Mouse (Mus musculus): ENCODE results near the gene Spcs2. TPM values are rescaled to one million over a fixed set of nuclear protein-coding genes. Genes with fewer than 3 reads are reported as not detected.

The Spcs2 gene
- polyA plus RNA-seq, 1 experiment from 2014 or later, result 165 TPM

DNA sequence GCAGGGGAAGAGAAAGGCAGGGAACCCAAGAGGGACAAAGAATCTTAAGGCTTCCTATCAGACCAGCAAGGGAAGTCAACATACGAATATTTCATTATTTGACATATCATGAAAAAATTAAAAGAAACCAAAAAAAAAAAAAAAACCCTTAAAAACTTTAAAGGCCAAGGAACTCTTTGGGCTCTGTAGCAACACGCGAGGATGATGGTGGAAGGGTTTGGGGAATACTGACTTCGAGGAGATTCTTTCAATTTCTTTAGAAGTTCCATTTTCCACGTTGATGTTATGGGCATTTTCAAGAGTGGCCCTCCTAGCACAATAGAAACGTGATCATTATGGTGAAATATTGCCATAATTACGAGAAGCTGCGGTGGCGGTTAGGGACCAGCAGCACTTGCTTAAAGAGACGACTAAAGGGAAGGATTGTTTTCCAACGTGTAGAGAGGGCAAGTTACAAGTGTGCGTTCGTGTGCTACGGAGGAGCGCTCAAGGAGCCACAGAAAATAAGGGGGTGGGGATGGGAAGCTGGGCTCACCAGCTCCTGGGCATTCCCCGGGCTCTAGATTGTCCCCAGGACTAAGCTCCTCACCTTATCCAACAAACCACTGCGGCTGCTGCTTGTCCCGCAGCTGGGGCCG lies 5.0 kb downstream of the Spcs2 start:
- WGBS (ENCODE audit: insufficient replicate concordance), result 1% methylated on average over 19 of the region's 19 CpGs
- Histone ChIP-seq H3K36me3 (replicated peaks; ENCODE audit: insufficient read depth, low read length) (peaks cover 9% of the 10 kb centered on the region), H3K4me2 (ENCODE audit: low read depth, low read length) (peak overlapping the region; percentile 72), H3K4me3 (ENCODE audit: low read depth, low read length) (peak overlapping the region; percentile 77), H3K27me3 (ENCODE audit: insufficient read depth, low read length) (no peaks in the 10 kb centered on the region), H3K9ac (replicated peaks) (peak overlapping the region; percentile 81), H3K27ac (ENCODE audit: low read depth) (peak overlapping the region; percentile 52), H3K9me3 (ENCODE audit: low read length) (no peaks in the 10 kb centered on the region), H3K4me1 (ENCODE audit: insufficient read depth) (peaks cover 23% of the 10 kb centered on the region)
- ATAC-seq (peak; percentile 24), DNase-seq (no peak)
- TF ChIP-seq CTCF (IDR thresholded peaks at IDR 0.05; ENCODE audit: low read depth) (no peak), EP300 (IDR thresholded peaks at IDR 0.05; ENCODE audit: low read depth) (no peak)

DNA sequence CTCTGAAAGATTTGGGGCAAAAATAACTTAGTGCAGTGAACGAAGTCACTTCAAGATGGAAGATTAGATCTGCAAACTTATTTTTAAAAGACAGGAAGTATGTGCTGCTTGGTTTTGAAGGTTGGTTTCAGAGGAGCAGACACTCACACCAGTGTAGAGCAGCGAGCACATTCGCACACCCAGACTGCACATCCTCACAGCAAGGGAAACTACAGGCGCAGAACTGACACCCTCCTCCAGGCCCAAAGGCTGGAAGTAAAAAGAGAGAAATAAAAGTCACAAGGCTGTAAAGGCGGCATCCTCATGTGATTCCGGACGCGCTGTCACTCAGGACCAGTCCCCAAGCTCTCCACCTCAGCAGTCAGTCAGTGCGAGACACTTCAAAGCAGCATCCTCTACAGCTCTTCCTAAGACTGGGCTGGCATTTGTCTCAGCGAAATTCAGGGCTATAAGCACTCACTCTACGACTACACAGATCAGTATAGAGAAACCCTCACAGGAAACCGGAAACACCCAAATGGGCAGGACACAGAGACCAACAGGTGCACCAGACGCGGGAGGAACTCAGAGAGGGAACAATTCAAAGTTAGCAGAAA lies 6.9 kb downstream of the Spcs2 start:
- Histone ChIP-seq H3K36me3 (replicated peaks; ENCODE audit: insufficient read depth, low read length) (peaks cover 18% of the 10 kb centered on the region), H3K4me3 (ENCODE audit: low read depth, low read length) (no peak overlapping the region), H3K9me3 (ENCODE audit: low read length) (no peaks in the 10 kb centered on the region), H3K27me3 (ENCODE audit: insufficient read depth, low read length) (no peaks in the 10 kb centered on the region), H3K4me2 (ENCODE audit: low read depth, low read length) (peak overlapping the region; percentile 51), H3K4me1 (ENCODE audit: insufficient read depth) (peaks cover 22% of the 10 kb centered on the region), H3K27ac (ENCODE audit: low read depth) (no peak overlapping the region), H3K9ac (replicated peaks) (peak overlapping the region; percentile 38; the same call in 1 of the 2 replicates)
- TF ChIP-seq CTCF (IDR thresholded peaks at IDR 0.05; ENCODE audit: low read depth) (no peak), EP300 (IDR thresholded peaks at IDR 0.05; ENCODE audit: low read depth) (no peak)
- DNase-seq (no peak), ATAC-seq (no peak)
- WGBS (ENCODE audit: insufficient replicate concordance), result 63% methylated on average over 14 of the region's 14 CpGs

DNA sequence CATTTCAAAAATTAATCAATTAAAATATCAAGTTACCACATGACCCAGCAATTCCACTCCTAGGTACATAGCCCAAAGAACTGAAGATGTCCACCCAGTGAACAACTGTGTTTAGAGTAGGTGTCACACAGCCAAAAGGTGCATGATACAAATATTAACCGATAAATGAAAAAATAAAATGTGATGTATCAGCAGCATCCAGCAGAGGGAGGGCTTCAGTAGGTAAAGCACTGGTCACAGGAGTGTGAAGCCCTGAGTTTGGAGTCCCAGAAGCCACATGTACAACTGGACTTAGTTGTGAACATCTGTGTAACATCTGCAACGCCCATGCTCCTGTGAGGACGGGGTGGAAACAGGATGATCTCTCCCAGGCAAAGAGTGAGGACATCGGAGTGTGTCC lies 9.0 kb downstream of the Spcs2 start:
- H3K36me3 ChIP-seq (replicated peaks; ENCODE audit: insufficient read depth, low read length), result peaks cover 21% of the 10 kb centered on the region

DNA sequence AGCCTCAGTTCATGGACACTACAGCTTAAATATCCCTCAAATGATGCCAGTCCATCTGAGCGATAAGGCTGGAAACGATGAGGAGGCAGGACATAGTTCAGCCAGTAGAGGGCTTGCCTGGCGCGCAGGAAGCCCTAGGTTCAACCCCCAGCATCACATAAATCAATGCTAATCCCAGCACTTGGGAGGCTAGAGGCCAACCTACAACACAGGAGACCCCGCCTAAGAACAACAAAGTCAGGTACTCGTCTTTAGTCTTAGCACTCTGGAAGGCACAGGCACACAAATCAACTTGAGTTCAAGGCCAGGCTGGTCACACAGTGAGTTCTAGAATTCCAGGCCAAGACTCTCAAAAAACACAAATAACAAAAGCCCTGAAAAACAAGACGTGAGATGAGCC lies 9.9 kb downstream of the Spcs2 start:
- 82% methylated on average over 7 of the region's 7 CpGs for whole genome bisulfite sequencing (ENCODE audit: insufficient replicate concordance)
- H3K27ac ChIP-seq (ENCODE audit: low read depth), result no peak overlapping the region
- H3K36me3 ChIP-seq (replicated peaks; ENCODE audit: insufficient read depth, low read length), result peaks cover 26% of the 10 kb centered on the region
- H3K9me3 ChIP-seq (ENCODE audit: low read length), result no peaks in the 10 kb centered on the region
- H3K4me1 ChIP-seq (ENCODE audit: insufficient read depth), result peaks cover 18% of the 10 kb centered on the region
- peak; percentile 34 for TF ChIP-seq CTCF (IDR thresholded peaks at IDR 0.05; ENCODE audit: low read depth)
- no peak for TF ChIP-seq EP300 (IDR thresholded peaks at IDR 0.05; ENCODE audit: low read depth)
- no peak overlapping the region for H3K4me3 ChIP-seq (ENCODE audit: low read depth, low read length)
- DNase-seq, result no peak
- H3K4me2 ChIP-seq (ENCODE audit: low read depth, low read length), result no peak overlapping the region
- H3K9ac ChIP-seq (replicated peaks), result no peak overlapping the region
- ATAC-seq, result 0 out of 2 replicates have a peak, but pooled peaks have one; percentile 12
- H3K27me3 ChIP-seq (ENCODE audit: insufficient read depth, low read length), result no peaks in the 10 kb centered on the region

More for the DNA sequence above, 9.0 kb downstream of the Spcs2 start:
- H3K27ac ChIP-seq (ENCODE audit: low read depth), result no peak overlapping the region
- H3K9me3 ChIP-seq (ENCODE audit: low read length), result no peaks in the 10 kb centered on the region
- WGBS (ENCODE audit: insufficient replicate concordance), result 80% methylated on average over 4 of the region's 4 CpGs
- no peak overlapping the region for H3K4me3 ChIP-seq (ENCODE audit: low read depth, low read length)
- DNase-seq, result no peak
- H3K9ac ChIP-seq (replicated peaks), result no peak overlapping the region
- no peak for ATAC-seq
- TF ChIP-seq CTCF (IDR thresholded peaks at IDR 0.05; ENCODE audit: low read depth), result peak; percentile 30; the same call in 1 of the 2 replicates
- no peak for TF ChIP-seq EP300 (IDR thresholded peaks at IDR 0.05; ENCODE audit: low read depth)
- peaks cover 22% of the 10 kb centered on the region for H3K4me1 ChIP-seq (ENCODE audit: insufficient read depth)
- no peaks in the 10 kb centered on the region for H3K27me3 ChIP-seq (ENCODE audit: insufficient read depth, low read length)
- H3K4me2 ChIP-seq (ENCODE audit: low read depth, low read length), result no peak overlapping the region

DNA sequence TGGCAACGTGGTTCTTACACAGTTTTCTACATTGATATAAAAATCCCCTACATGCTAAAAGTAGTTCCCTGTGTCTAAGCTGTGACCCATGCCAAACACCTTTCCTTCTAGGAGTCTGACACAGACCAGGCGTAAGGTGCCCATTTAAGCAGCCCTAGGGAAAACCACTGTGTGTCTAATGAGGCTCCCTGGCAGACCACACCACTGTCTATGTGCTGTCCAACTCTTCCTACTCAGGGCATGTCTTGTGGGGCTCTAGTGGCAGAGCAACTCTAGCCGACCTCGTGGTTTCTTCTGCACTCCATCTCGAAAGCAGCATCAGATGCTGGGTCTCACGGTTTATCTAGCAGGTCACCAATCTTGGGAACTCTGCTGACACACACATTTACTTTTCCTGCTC lies 11.6 kb downstream of the Spcs2 start:
- H3K9me3 ChIP-seq (ENCODE audit: low read length), result no peaks in the 10 kb centered on the region
- H3K4me1 ChIP-seq (ENCODE audit: insufficient read depth), result peaks cover 8% of the 10 kb centered on the region
- no peak for ATAC-seq
- H3K36me3 ChIP-seq (replicated peaks; ENCODE audit: insufficient read depth, low read length), result peaks cover 37% of the 10 kb centered on the region
- WGBS (ENCODE audit: insufficient replicate concordance), result 73% methylated on average over 6 of the region's 6 CpGs
- no peak overlapping the region for H3K27ac ChIP-seq (ENCODE audit: low read depth)
- no peak overlapping the region for H3K4me3 ChIP-seq (ENCODE audit: low read depth, low read length)
- no peak for DNase-seq
- no peak overlapping the region for H3K4me2 ChIP-seq (ENCODE audit: low read depth, low read length)
- H3K9ac ChIP-seq (replicated peaks), result no peak overlapping the region
- no peaks in the 10 kb centered on the region for H3K27me3 ChIP-seq (ENCODE audit: insufficient read depth, low read length)
- TF ChIP-seq CTCF (IDR thresholded peaks at IDR 0.05; ENCODE audit: low read depth), result no peak
- TF ChIP-seq EP300 (IDR thresholded peaks at IDR 0.05; ENCODE audit: low read depth), result no peak

DNA sequence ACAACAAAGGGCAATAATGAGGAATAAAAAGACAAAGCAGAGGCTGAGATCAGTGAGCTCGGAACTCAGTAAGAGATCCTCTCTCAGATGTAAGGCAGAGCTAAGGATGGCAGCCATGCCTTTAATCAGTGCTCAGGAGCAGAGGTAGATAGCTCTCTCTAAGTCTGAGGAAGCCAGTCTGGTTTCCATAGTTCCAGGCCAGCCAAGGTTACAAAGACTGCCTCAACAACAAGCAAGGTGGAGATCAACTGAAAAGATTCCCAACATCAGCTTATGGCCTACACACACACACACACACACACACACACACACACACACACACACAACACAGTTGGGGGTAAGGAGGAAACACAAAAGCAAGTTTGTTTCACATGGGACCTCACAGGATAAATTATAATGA lies 12.1 kb downstream of the Spcs2 start:
- Histone ChIP-seq H3K27ac (ENCODE audit: low read depth) (no peak overlapping the region), H3K9me3 (ENCODE audit: low read length) (no peaks in the 10 kb centered on the region), H3K4me1 (ENCODE audit: insufficient read depth) (peaks cover 3% of the 10 kb centered on the region), H3K4me2 (ENCODE audit: low read depth, low read length) (no peak overlapping the region), H3K4me3 (ENCODE audit: low read depth, low read length) (no peak overlapping the region), H3K9ac (replicated peaks) (no peak overlapping the region), H3K36me3 (replicated peaks; ENCODE audit: insufficient read depth, low read length) (peaks cover 42% of the 10 kb centered on the region), H3K27me3 (ENCODE audit: insufficient read depth, low read length) (no peaks in the 10 kb centered on the region)
- ATAC-seq (no peak), DNase-seq (no peak)
- WGBS (ENCODE audit: insufficient replicate concordance), result 76% methylated on average over 1 of the region's 1 CpGs
- no peak for TF ChIP-seq EP300 (IDR thresholded peaks at IDR 0.05; ENCODE audit: low read depth)
- no peak for TF ChIP-seq CTCF (IDR thresholded peaks at IDR 0.05; ENCODE audit: low read depth)
